In the genomic region with DNA sequence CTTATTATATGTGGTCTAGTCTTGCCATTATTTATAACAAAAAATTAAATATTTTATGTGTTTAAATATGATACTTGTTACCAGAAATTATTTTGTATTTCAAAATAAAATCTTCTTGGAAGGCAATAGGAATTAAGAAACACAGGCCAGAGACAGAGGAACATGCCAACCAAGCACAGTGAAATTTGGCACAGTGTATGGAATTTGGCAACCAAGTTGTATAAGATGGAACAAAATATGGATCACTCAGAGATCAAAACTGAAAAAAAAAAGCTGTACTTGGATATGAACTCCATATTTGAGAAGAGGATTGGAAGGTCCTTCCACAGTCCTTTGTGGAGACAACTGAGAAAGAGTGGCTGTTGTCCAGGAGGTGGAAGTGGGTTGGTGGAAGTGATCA, we compare ENCODE assay signal across 20 mouse cellular contexts.
"Had no signal": no experiment of that assay in that cellular context is flagged by ENCODE, and none has a peak within 500 bp of the region (broad histone marks: within the 10 kb centered on the region; RNA-seq: fewer than 3 reads in every experiment).

No protein-coding gene starts in this region.

- H3K9me3 ChIP-seq: limb, embryonic 12.5 days; limb, embryonic 15.5 days; midbrain, embryonic 12.5 days; midbrain, embryonic 15.5 days; neural tube, embryonic 12.5 days; neural tube, embryonic 15.5 days; stomach, embryonic 15.5 days had no signal

- H3K36me3 ChIP-seq: limb, embryonic 12.5 days; limb, embryonic 15.5 days; midbrain, embryonic 12.5 days; midbrain, embryonic 15.5 days; neural tube, embryonic 12.5 days; neural tube, embryonic 15.5 days; stomach, embryonic 15.5 days had no signal

- DNase-seq: kidney, postnatal 14 days; kidney, postnatal 4 days; left cerebral cortex, postnatal 4 days; liver, postnatal 0 days; lung, embryonic 14.5 days; right cerebral cortex, adult 18-20 months; right cerebral cortex, postnatal 14 days; spleen, adult 18-20 months; thymus, postnatal 25 days had no signal

- H3K9ac ChIP-seq: limb, embryonic 12.5 days; limb, embryonic 15.5 days; liver, embryonic 14.5 days; liver, postnatal 0 days; lung, embryonic 14.5 days; midbrain, embryonic 12.5 days; midbrain, embryonic 15.5 days; neural tube, embryonic 12.5 days; neural tube, embryonic 15.5 days; stomach, embryonic 15.5 days had no signal

- H3K4me1 ChIP-seq: limb, embryonic 12.5 days; limb, embryonic 15.5 days; midbrain, embryonic 15.5 days; neural tube, embryonic 12.5 days; neural tube, embryonic 15.5 days; stomach, embryonic 15.5 days had no signal

- H3K4me2 ChIP-seq: limb, embryonic 12.5 days; limb, embryonic 15.5 days; liver, embryonic 11.5 days; lung, embryonic 14.5 days; midbrain, embryonic 12.5 days; midbrain, embryonic 15.5 days; neural tube, embryonic 12.5 days; neural tube, embryonic 15.5 days; stomach, embryonic 15.5 days had no signal

- ATAC-seq: liver, postnatal 0 days; lung, postnatal 0 days; midbrain, embryonic 15.5 days had no signal

- H3K27me3 ChIP-seq: limb, embryonic 12.5 days; limb, embryonic 15.5 days; midbrain, embryonic 12.5 days; midbrain, embryonic 15.5 days; neural tube, embryonic 12.5 days; neural tube, embryonic 15.5 days; stomach, embryonic 15.5 days had no signal

- H3K4me3 ChIP-seq: limb, embryonic 12.5 days; limb, embryonic 15.5 days; midbrain, embryonic 12.5 days; midbrain, embryonic 15.5 days; neural tube, embryonic 12.5 days; neural tube, embryonic 15.5 days; stomach, embryonic 15.5 days had no signal

- H3K27ac ChIP-seq: limb, embryonic 12.5 days; limb, embryonic 15.5 days; liver, embryonic 14.5 days; macrophage; midbrain, embryonic 12.5 days; midbrain, embryonic 15.5 days; neural tube, embryonic 12.5 days; neural tube, embryonic 15.5 days; stomach, embryonic 15.5 days had no signal
